Mouse (Mus musculus): ENCODE results near the gene Ccdc186. TPM values are rescaled to one million over a fixed set of nuclear protein-coding genes. Genes with fewer than 3 reads are reported as not detected.
"Not testable (repeated sequence)": the region's sequence is repeated elsewhere in the genome, so short reads cannot be mapped to it uniquely, and the experiment has no call there.

The Ccdc186 gene
- polyA plus RNA-seq, 1 experiment = 4.1 TPM

DNA sequence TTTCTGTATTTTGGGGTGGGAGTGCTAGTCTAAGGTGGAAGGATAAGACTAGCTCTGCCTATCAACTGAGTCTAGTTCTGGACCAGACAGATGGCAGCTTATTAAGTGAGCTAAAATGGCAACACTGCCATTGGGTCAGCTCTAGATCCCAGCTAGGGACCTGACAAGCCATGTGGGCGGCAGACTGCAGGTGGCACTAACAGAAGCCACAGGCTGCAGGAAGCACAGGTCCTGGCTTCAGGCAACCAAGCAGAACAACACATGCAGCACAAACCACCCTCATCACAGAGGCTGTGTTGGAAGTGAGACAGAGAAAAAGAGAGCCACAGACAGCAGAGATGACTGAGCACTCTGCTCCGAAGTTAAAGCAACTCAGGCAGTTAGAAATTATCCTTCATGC lies 16.6 kb downstream of the Ccdc186 start:
- WGBS = 93% methylated on average over 2 of the region's 2 CpGs
- DNase-seq (ENCODE audit: low read depth, low spot score) = no peak

DNA sequence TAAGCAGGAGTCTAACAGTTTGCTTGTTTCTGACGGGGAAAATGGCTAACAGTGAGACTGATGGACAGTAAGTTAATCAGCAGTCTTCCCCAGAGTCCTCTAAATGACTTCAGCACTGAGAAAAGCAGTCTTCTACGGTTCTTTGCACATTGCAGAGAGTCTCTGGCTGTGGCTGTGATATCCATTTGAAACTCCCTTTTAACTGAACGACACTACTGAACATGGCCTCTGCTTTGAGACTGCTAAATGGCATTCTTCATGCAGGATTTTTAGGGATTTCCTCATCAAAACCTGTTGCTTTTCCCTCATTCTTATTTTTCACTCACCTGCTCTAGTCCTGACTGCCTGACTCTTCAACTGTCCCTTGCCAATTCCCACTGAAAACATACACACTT lies 19.6 kb downstream of the Ccdc186 start:
- DNase-seq (ENCODE audit: low read depth, low spot score) = no peak
- 87% methylated on average over 3 of the region's 3 CpGs for WGBS

DNA sequence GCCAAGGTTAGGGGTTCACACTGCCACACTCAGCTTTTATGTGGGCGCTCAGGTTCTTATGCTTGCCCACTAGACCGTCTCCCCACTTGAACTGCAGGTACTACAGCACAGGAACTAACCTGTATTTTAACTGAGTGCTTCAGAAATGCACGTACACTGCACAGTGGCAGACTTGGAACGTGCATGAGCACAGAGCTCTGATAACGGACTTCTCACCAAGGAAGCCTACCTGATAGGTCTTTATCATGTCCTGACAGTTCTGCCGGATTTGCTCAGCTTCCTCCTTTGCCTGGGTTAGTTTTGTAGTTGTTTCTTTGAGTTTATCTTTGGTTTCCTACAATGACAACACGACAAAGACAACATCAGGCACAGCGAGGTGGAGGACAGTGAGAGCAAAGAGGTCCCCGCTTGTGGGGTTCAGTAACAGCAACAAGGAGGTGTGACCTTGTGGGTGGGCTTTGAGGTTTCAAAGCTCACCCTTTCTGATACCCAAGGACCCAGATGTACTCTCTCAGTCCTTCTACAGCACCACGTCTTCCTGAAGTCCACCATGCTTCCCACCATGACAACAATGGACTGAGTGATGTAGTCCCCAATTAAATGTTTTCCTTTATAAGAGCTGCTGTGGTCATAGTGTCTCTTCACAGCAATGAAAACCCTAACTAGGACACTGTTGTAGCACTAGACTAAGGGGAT lies 20.2 kb downstream of the Ccdc186 start:
- DNase-seq (ENCODE audit: low read depth, low spot score) = no peak
- 90% methylated on average over 10 of the region's 10 CpGs for WGBS

DNA sequence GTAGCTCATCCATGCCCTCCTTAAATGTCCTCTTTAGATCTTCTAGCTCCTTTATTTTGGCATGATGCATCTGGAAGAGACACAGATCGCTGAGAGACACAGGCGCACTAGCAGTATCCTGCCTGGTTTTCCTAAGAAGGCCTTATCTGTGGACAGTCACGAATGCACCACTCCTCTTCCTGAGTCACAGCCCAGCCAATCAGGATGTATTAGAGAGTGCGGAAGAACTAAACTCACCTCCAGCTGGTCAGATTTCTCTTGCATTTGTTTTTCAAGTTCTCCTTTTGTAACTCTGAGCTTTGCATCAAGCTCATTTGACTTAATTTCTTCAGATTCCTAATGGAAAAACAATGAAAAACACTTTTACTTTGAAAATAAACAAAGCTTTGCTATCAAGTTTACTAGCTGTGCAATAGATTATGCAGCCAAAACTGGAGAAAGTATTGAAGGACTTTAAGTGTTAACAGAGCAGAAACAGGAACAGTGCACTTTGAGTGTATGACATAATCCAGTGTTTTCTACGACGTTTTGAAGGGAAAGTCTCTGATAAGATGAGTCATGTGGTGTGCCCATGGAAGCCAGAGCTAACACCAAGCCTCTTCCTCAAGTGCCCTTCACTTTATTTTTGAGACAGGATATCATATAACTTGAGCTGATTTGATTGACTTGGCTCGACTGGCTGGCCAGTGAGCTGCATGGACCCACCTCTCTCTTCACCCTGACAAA lies 20.9 kb downstream of the Ccdc186 start:
- DNase-seq (ENCODE audit: low read depth, low spot score) = no peak
- WGBS = 57% methylated on average over 7 of the region's 7 CpGs

DNA sequence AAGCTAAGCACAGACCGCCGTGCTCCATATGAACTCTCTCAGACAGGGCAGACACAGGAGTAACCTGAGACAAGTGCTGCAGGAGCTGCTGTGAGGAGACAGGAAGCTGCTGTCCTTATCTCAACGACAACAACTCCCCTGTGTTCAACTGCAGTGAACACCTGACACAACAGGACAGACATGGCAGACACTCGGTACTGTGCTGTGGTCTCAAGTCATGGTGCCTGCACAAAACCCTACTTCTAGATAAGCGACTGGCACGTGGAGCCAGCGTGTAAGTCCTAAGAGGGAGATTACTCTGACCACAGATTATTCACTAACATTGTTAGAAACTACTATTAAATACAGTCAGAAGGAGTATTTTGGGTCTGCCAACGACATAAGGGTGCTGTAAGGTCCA lies 21.8 kb downstream of the Ccdc186 start:
- no peak for DNase-seq (ENCODE audit: low read depth, low spot score)
- 81% methylated on average over 8 of the region's 8 CpGs for WGBS

DNA sequence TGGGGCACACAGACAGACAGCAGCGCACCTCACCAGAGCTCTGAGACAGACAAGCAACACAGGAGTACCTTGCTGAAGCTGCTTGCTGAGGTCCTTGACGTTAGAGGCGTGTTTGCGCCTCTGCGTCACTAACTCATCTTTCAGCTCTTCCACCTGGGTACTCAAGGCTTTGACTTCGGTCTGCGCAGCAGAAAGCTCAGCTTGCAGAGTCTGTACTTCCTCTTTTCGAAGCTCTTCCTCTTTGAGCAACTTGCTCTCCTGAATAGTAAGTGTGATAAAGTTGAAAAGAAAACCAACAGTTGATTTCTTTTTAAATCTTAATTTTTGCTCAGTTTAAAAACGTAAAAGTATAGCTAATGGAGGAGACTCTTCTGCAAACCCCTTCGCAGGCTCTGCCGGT lies 24.6 kb downstream of the Ccdc186 start:
- no peak for DNase-seq (ENCODE audit: low read depth, low spot score)
- 89% methylated on average over 11 of the region's 11 CpGs for WGBS

DNA sequence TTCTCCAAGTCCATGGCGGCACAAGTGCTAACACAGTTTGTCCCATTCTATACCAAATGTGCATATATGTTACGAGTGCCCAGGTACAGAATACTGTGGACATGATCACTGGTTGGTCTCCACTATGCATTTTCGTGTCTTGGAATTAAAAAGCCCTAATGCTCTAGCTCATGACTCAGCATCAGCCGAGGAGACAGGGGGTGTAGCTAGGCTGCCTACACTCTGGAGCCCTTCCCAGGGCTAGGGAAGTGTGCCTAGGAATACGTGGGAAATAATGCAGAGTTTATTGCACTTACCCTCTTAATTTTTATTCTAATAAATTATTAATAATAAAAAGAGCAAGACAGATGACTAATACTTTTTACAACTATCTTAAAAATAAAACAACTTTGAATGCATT lies 33.0 kb downstream of the Ccdc186 start:
- 83% methylated on average over 5 of the region's 5 CpGs for WGBS
- no peak for DNase-seq (ENCODE audit: low read depth, low spot score)

DNA sequence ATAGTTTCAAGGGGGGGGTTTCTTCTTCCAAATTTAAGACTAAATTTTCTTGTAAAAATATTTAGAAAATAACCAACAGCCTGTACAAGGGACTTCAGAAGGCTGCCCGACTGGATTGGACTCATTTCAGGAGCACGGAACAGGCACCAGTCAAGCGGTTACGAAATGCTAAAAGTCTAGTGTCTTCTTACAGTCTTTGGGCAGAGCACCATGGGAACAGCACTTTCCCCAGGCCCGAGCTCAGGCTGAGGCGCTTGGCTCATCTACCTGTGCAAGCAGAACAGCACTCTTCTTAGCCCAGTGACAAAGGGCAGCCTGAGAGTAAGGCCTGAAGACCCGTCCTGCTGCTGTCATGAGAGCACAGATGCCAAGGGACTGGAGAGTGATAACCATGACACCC lies 34.1 kb downstream of the Ccdc186 start:
- DNase-seq (ENCODE audit: low read depth, low spot score) = no peak
- 87% methylated on average over 7 of the region's 7 CpGs for WGBS

DNA sequence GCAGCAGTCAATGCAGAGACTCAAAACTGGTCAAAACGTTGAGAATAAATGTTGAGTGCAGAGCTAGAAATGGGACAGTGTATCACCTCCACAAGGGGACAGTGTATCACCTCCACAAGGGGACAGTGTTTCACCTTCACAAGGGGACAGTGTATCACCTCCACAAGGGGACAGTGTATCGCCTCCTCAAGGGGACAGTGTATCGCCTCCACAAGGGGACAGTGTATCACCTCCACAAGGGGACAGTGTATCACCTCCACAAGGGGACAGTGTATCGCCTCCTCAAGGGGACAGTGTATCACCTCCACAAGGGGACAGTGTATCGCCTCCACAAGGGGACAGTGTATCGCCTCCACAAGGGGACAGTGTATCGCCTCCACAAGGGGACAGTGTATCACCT lies 43.5 kb downstream of the Ccdc186 start:
- WGBS = 92% methylated on average over 7 of the region's 7 CpGs
- DNase-seq (ENCODE audit: low read depth, low spot score) = not testable (repeated sequence)

DNA sequence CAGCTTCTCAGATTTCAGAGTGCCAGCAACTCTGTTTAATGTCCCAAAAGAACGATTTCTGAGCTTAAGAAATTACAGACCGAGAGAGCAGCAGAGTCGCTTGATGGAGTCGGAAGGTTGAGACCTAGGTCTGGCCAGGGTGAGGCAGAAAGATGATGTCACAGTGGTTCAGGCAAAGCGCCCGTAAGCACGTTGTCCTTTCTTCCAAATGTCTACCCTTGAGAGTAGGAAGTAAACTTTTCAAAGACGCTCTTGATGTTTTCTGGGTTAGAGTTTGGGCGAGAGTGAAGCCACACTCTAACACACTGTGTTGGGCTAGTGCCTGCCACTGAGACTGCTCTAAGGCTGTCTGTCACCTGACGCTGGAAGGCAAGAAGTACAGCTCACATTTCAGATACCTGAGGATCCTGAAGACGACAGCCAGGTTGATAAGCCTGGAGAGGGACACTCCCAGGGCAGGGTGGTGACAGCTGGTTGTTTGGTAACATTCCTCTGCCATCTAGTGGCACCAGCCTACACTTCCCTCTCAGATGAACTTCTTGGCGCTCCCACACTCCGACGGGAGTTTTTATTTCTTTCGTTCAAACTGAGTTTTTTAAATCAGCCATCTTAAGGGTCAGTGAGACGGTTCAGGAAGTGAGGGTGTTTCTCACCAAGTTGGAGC lies 45.1 kb downstream of the Ccdc186 start:
- 13% methylated on average over 16 of the region's 16 CpGs for WGBS
- peak; percentile 44 for DNase-seq (ENCODE audit: low read depth, low spot score)

DNA sequence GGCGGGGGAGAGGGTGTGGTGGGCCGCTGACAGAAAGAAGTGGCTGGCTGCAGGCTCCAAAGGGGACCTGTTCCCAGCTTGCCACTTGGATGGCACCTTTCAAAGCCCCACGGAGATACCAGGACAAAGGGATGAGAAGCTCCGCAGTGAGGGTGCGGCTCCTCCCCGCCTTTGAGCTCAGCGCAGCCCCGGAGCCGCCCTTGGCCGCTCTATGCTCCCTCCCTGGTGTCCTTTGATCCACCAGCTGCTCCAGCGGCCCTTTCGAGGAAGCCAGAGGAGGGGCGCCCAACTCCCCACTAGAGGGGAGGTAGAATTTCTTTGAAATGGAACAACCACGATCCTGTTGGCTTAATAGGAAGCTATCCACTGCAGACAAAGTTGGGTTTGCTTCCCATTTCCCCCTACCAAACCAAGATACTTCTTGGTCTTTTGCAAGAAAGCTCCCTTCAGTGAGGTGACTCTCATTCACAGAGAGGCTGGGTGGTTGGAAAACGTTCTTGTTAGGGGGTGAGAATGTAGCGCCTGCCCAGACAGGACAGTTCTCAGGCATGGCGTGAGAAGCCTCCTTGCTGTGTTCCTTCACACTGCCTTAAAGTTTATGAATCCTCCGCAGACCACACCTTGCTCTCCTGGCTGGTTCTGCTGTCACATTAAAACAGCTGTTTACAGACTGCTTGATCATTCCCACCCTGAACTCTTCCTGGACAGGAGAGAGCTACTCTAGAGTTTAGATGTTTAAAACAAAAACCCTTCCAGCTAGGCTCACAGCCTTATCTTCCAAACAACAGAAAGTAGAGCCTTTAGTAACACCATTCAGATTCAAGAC lies 45.9 kb downstream of the Ccdc186 start:
- DNase-seq (ENCODE audit: low read depth, low spot score) = no peak
- 6% methylated on average over 18 of the region's 18 CpGs for WGBS

DNA sequence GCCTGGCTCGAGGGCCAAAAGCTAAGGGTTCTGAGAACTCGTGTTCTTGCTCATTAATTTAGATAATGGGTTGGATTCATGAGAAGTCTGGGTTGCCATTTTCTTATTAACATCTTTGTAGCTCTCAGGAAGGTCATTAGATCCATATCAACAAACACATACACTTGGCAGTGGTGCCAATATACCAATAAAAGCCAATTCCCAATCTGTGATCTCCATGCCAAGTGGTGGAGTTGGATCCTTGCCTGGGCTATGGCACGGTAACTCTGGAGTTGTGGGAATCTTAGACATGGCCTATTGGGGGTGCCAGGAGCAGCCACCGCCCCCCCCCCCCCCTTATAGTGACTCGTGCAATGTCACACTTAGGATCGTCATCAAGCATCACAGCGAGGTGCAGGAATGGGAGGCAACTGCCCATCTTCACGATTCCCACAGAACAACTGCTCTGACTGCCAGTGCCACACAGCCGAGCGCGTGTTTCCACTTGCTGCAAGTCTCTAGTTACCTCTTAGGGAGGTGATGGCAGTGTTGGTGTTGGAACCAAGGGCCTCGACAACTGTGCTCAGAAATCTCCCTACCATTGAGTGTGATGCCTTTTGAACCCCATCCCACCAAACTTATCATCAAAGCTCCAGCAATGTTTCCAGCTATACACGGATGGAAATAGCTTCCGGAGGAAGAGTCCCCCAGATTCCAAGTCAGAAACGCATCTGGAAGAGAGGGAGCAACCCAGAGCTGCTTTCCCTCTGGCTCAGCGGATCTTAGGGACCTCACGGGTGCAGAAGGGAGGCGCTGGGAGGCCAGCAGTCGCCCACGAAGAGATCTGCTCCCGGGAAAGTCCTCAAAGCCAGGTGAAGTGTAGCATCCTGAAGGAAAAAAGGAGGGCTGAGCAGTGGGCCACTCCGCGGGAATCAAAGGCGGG lies 46.8 kb downstream of the Ccdc186 start:
- 38% methylated on average over 24 of the region's 24 CpGs for WGBS
- no peak for DNase-seq (ENCODE audit: low read depth, low spot score)

DNA sequence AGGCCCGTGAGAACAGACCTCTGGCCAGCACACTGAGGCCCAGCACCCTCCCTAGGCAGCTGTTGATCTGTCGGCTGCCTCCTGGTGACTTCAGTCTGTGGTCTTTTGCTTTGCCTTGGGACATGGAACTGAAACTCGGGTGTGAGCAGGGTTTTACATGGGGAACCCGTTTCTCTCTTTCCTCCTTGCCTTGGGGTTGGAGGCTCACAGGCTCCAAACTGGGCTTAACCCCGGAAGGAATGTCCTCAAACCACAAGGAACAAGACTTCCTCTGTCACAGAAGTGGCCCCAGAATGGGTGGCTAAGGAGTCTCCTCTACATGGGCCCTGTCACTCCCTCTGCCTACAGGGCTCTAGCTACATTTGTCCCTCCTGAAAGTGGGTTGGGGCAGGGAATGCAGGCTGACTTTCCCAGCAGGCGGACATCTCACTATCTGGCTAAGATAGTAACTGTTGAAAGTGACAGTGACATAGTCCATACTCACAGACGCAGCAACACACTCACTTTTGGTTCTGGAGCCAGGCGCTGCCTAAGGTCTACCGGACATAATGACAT lies 47.5 kb downstream of the Ccdc186 start:
- no peak for DNase-seq (ENCODE audit: low read depth, low spot score)
- WGBS = 75% methylated on average over 9 of the region's 9 CpGs

DNA sequence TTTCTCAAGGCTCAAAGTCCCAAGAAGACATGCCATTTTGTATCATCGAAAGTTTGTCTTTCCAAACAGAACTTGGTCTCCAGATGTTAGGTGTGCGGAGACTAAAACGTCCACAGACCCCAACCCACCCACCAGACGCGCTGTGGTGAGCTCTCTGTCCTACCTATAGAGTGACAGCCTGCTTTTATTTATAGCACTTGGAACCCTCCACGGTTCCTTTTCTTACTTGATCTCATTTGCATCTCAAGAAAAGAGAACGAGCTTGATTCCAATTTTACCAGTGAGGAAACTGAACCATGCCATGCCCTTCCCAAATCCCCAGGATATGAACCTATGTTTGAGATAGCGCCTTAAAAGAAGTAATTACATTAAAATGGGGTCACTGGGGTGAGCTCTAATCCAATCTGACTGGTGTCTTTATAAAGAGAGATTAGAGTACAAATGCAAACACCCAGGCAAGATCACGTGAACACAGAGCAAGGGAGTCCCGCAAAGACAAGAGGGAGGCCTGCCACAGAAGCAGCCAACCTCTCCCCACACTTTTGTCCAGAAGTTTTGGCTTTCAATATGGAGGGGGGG lies 48.5 kb downstream of the Ccdc186 start:
- WGBS = 76% methylated on average over 10 of the region's 10 CpGs

DNA sequence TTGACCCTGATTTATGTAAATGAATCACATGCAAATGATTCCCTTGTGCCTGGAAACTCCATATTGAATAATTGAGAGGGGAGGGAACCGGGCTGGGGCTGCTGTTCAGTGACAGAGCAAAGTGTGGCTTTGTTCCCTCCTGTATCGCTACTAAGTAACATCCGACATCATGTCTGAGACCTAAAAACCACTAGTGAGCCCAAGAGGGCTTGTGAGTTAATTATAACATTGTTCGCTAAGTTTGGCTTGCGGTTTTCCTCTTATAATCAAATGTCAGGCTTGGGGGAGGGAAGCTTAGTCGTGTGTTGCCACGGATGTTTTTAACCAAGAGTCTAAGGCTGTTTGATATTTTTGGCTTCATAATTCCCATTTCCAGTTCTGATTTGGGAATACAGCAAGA lies 49.8 kb downstream of the Ccdc186 start:
- no peak for DNase-seq (ENCODE audit: low read depth, low spot score)
- 75% methylated on average over 7 of the region's 7 CpGs for WGBS

More for the DNA sequence above, 48.5 kb downstream of the Ccdc186 start:
- no peak for DNase-seq (ENCODE audit: low read depth, low spot score)

DNA sequence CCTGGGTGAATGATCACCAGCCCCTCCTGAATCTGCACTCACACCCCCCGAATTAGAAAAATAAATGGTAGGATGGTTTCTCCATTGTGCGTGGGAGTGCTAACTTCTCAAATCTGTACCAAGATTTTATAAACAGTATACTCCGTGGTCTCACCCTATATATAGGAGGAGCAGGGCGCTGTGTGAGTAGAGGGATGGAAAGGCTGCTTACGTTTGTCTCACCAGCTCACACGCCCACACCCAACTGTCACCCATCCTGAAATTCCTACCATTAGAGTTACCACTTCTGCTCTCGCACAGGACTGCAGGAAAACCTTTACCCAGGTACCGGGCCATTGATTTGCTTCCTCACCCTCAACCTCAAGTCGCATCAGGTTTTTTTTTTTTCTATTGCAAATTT lies 53.0 kb downstream of the Ccdc186 start:
- DNase-seq (ENCODE audit: low read depth, low spot score) = no peak
- 83% methylated on average over 9 of the region's 9 CpGs for whole genome bisulfite sequencing

DNA sequence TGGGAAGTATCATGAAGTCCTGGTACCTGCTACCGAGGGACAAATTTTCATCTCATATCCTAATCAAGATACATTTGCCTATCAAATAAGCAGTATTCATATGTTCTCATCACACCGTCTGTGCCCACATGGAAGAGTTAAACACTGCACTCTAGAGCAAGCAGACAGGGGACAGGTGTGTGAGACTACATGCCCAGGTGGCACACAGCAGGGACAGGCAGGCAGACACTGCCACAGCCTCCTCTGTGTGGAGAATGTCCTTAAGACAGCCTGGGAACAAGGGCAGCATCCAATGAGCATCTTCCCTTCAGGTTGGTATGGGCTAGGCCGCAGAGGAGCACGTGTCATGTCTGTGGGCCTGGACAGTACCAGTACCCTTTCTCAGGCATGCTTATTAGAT lies 59.3 kb downstream of the Ccdc186 start:
- DNase-seq (ENCODE audit: low read depth, low spot score) = no peak
- 90% methylated on average over 4 of the region's 4 CpGs for WGBS

DNA sequence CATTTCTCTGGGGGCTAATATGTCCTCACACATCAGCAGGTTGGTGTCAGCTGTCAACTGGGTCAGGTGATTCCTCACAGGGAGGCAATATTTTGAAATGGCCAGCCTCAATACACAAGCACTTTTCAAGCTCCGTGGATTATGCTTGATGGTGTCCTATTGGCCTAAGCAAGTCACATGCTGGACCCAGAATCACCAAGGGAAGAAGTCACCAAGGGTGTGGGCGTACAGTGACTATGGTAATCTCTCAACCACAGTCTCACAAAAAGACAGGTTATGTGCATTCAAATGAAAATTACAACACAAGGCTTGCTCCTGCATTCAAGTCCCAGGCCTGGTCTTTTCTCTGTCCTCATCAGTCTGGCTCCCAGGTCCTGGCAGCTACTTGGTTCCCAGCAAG lies 60.3 kb downstream of the Ccdc186 start:
- no peak for DNase-seq (ENCODE audit: low read depth, low spot score)
- WGBS = 74% methylated on average over 2 of the region's 2 CpGs
